Mouse (Mus musculus) kidney, adult 2 months (tissue): Measurements from ENCODE around the gene Gm9780. TPM values are rescaled to one million over a fixed set of nuclear protein-coding genes. Genes with fewer than 3 reads are reported as not detected.
"Not testable (repeated sequence)": the region's sequence is repeated elsewhere in the genome, so short reads cannot be mapped to it uniquely, and the experiment has no call there.

ENCODE experiments used
- DNase-seq: peaks from one replicate; pipeline ENCODE4 v3.0.0; 2021
- H3K27ac ChIP-seq: fragments of 200-500 bp; 2 replicates; pipeline ENCODE4 v1.5.1; 2012; ENCODE audit warnings: low read depth, low read length, control low read depth, inconsistent platforms; ENCODE audit not compliant: insufficient read depth
- H3K27me3 ChIP-seq: fragments of 200-500 bp; replicated peaks from 2 replicates; pipeline ENCODE4 v1.6.1; 2012; ENCODE audit warnings: mild to moderate bottlenecking, moderate library complexity, low read length, inconsistent platforms; ENCODE audit not compliant: control insufficient read depth, insufficient read depth
- H3K36me3 ChIP-seq: fragments of 200-500 bp; 2 replicates; pipeline ENCODE4 v1.6.1; 2012; ENCODE audit warnings: mild to moderate bottlenecking, moderate library complexity, low read length, inconsistent platforms; ENCODE audit not compliant: control insufficient read depth, insufficient read depth
- H3K4me1 ChIP-seq: fragments of 200-500 bp; 2 replicates; pipeline ENCODE4 v1.6.1; 2011; ENCODE audit warnings: low read length; ENCODE audit not compliant: control insufficient read depth, insufficient read depth
- H3K4me3 ChIP-seq: fragments of 200-500 bp; 2 replicates; pipeline ENCODE4 v1.5.1; 2011; ENCODE audit warnings: mild to moderate bottlenecking, low read depth, low read length, control low read depth; ENCODE audit not compliant: insufficient read depth
- WGBS: fragments of 180-500 bp; shearing (Covaris S2); methylation state at CpG from one replicate; pipeline ENCODE4 v1.1.7; 2018; 5-methylcytosine and 5-hydroxymethylcytosine counted together
- polyA plus RNA-seq: library from polyadenylated mRNA; depleted of rRNA; stranded (reverse); fragments of >200 nt; gene quantifications from 2 replicates; pipeline ENCODE4 v1.2.3, GENCODE M21; 2012

Gene Gm9780
- polyA plus RNA-seq, 1 experiment, result 38.4 TPM

DNA sequence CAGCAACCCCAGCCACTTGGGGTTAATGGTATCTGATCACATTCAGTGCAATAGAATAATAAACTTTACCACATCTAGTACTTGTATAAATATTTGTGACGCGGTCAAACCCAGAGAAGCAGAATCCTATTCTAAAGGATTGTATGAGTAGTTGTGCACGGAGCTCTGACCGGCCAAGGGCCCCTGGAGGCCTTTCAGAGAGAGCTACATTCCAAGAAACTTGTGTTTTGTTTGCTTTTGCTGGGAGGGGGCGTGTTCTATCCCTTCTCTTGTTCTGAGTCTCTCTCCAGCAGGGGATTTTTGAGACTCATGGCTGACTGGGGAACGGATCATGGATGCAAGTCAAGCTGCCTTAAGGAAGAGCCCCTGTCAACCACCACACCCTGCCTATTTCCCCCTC lies 7.1 kb downstream of the Gm9780 start:
- WGBS, result no CpG with 5 or more reads among the region's 6 CpGs
- H3K4me1 ChIP-seq, H3K27ac ChIP-seq, H3K4me3 ChIP-seq, H3K36me3 ChIP-seq, H3K27me3 ChIP-seq, DNase-seq: not testable (repeated sequence)

DNA sequence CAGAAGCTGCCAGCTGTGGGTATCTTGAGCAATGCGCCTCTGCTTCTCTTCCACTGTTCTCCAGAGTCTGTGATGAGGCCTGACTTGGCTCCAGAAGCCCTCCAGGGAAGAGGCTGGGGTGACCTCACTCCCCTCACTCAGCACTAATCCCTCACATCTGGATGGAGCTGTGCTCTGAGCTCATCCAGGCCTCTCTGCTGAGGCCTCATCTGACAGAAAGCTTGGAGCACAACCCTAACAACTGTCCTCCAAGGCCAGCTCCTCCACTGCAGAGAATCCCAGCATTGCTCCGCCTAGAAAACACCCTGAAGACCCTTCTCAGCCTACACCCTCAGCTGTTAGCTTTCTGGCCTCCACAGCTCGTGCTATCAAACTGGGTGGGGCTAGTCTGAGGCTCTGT lies 8.1 kb downstream of the Gm9780 start:
- not testable (repeated sequence) for H3K4me1 ChIP-seq, H3K36me3 ChIP-seq, DNase-seq, H3K27me3 ChIP-seq, H3K4me3 ChIP-seq, H3K27ac ChIP-seq
- WGBS, result no CpG with 5 or more reads among the region's 3 CpGs

DNA sequence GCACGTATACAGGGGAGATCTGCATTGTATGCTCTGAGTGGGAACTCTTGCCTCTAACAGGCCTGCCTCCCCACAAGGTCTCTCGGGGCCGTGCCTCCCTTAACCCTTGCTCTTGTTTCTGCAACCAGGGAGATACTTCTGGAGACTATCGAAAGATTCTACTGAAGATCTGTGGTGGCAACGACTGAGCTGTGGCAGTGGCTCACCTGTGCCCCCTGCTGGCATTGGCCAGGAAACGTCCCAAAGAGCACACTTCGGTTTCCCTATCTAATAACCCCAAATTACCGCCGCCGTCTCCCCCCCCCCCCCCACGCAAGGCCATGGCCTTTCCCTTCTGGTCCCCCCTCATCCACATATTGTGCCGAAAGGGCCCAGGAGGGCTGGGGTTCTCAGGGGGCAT lies 16.9 kb downstream of the Gm9780 start:
- H3K27ac ChIP-seq, H3K4me3 ChIP-seq, H3K36me3 ChIP-seq, H3K4me1 ChIP-seq, H3K27me3 ChIP-seq, DNase-seq: not testable (repeated sequence)
- no CpG with 5 or more reads among the region's 12 CpGs for WGBS

DNA sequence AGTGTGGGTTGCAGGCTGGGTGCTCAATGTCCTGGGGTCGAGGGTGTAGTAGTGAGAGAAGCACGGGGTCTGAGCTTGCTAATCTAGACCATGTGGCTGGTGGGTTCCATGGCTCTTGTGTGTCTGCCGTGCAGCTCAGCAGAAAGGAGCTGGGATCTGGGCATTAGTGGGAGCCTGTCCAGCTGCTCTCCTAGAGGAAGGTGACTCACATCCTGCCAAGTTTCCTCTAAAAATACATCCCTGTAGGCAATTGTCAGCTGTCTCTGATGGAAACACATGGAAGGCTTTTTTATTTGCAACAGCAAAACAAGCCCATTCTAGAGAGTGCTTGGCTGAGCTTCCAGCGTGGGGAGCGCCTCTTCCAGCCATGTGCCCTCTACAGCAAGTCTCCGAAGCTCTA lies 19.7 kb downstream of the Gm9780 start:
- not testable (repeated sequence) for H3K4me1 ChIP-seq
- no CpG with 5 or more reads among the region's 6 CpGs for WGBS

DNA sequence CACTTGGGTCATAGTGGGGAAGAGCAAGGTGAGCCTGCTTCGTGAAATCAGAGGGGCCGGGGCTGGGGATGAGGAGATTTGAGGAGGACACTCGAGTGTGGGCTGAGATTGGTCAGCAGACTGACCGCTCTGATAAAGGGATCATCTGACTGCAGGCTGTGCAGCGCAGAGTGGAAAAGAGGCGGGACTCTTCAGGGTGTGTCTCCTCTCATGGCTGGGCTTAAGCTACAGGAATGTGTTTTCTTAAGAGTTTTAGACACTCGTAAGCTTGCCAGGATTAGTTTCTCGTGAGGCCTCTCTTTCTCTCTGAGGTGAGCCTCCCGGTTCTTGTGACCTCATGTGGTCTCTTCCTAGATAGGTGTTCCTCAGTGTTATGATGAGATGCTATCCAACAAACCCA lies 21.0 kb downstream of the Gm9780 start:
- no CpG with 5 or more reads among the region's 9 CpGs for WGBS

More for the DNA sequence above, 19.7 kb downstream of the Gm9780 start:
- H3K36me3 ChIP-seq, DNase-seq, H3K4me3 ChIP-seq, H3K27ac ChIP-seq, H3K27me3 ChIP-seq: not testable (repeated sequence)

DNA sequence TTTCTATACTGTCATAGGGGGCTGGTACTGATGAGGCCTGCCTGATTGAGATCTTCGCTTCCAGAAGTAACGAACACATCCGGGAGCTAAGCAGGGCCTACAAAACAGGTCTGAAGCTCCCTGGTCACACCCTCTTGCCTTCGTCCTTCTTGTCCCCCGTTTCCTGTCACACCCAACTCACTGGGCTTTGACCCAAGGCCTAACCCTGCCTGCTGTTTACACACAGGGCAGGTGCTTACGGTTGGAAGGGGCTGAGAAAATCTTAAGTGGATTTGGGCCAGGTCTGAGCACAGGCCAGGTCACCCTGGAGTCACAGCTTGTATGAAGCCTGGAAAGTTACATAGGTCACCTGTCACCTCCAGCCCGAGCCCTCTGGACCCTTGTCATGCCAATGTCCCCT lies 26.1 kb downstream of the Gm9780 start:
- H3K27ac ChIP-seq, H3K36me3 ChIP-seq, H3K4me1 ChIP-seq, H3K4me3 ChIP-seq, H3K27me3 ChIP-seq, DNase-seq: not testable (repeated sequence)
- no CpG with 5 or more reads among the region's 7 CpGs for WGBS

More for the DNA sequence above, 21.0 kb downstream of the Gm9780 start:
- not testable (repeated sequence) for H3K4me3 ChIP-seq, H3K27me3 ChIP-seq, H3K4me1 ChIP-seq, H3K36me3 ChIP-seq, H3K27ac ChIP-seq, DNase-seq

DNA sequence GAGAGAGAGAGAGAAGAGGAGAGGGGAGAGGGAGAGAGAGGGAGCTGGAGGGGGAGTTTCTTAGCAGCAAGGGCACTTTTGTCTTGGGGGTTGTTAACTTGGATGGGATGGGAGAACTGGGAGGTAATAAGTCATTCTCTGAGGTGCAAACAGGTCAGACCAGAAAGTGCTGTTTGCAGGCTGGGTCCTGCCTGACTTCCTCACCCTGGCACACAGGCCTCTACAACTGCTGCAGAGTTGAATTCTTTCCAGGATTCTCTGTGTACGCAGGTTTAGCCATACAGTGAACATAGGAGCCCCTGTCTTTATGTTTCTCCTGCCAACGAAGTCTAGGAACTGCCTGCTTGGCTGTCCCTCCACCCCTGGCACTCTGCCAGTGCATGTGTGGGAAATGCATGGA lies 35.0 kb downstream of the Gm9780 start:
- WGBS, result no CpG with 5 or more reads among the region's 2 CpGs
- H3K36me3 ChIP-seq, H3K27ac ChIP-seq, H3K27me3 ChIP-seq, DNase-seq, H3K4me3 ChIP-seq, H3K4me1 ChIP-seq: not testable (repeated sequence)

DNA sequence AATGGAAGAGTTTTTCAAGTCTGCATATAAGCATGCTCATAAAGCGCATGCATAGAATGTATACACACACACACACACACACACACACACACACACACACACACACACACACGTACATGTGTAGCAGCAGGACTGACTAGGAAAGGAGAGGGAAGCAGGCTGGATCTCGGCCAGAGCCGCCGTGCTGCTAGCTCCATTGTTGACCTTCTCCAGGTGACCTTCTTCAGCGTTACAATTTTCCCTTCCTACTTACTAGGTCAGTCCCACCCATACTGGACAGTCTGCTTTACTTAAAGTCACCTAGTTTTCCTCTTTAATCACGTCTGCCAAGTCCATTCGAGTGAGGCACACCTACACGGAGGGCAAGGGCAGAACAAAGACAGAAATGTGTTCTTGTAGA lies 60.6 kb downstream of the Gm9780 start:
- DNase-seq, result peak; percentile 28
- not testable (repeated sequence) for H3K27ac ChIP-seq, H3K4me3 ChIP-seq, H3K27me3 ChIP-seq, H3K36me3 ChIP-seq, H3K4me1 ChIP-seq
- whole genome bisulfite sequencing, result 38% methylated on average over 8 of the region's 9 CpGs

DNA sequence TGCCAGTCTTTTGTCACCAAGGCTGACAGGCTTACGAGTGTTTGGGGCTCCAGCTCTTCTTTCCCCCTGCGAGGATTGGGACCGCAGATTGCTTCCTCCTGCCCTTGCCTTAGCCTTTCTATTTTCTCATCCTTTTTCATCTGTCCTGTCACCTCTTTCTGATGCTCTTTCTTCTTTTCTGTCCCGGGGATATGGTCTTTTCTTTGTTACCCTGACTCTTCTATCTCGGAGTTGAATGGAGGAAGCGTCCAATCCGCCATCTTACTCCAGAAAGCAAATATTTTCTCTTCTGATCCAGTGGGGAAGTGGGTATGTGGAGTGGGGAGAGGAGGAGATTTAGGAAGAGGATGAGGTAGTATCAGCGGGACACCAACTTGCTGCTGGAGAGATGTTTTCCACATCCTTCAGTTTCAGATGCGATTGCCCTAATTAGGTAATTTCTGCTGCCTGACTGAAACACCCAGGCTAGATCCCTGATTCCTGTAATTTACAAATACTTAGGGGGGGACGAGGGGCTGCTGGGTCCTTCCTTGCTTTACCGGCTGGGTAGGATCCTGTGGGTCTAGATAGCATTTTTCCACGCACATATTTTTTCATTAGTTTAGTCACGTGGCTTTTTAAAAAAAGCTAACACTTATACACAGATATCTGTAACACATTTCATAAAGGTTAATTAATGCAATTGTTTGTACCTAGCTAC lies 63.1 kb downstream of the Gm9780 start:
- not testable (repeated sequence) for H3K36me3 ChIP-seq, DNase-seq, H3K27me3 ChIP-seq, H3K4me3 ChIP-seq, H3K4me1 ChIP-seq, H3K27ac ChIP-seq
- 24% methylated on average over 7 of the region's 13 CpGs for WGBS

DNA sequence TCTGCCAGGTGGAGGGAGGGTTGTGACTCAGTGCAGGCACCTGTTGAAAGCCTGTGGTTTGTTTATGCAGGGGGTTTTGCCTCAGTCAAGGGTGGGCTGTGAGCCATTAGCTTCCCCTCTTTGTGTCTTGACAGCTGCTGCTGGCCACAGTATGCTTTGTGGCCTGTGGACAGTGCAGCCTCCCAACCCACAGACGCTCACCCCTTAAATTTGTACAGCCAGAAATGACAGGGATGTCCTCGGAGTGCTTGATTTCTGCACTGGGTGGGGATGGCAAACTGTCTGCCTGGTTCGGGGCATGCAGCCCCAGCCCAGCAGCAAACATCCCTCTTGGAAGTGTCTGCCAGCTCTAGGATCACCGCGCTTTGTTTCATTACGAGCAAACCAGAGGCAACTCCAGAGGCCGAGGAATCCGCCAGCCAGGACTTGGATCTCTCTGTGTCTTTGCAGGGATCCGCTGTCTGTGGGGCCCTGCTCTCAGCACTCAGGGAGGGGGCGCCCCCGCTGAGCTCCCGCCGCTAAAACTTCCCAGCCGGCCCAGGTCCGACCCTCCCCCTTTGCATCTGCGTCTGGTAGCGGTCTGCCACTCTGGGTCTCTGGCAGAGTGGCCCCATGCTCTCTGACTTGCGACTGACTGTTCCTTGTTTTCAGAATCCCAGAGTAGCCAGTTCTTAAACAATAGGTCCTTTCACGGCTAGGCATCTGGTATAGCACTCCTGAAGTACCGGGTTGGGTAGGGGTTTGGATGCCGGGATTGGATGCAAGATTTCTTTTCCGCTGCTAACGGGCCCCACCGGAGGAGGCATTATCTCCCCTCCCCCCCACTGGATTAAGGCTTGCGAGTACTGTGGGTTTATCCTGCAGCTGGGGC lies 63.9 kb downstream of the Gm9780 start, which contains the start of gene Duxbl1:
Gene Duxbl1, plus strand, starts transcription at position 207 of the 871 bp plus-strand sequence.
- no CpG with 5 or more reads among the region's 25 CpGs for WGBS
- H3K4me1 ChIP-seq, H3K36me3 ChIP-seq, H3K27me3 ChIP-seq, H3K4me3 ChIP-seq, H3K27ac ChIP-seq, DNase-seq: not testable (repeated sequence)
